Mouse (Mus musculus) heart, postnatal 0 days (tissue): ENCODE measurements around the gene Slc17a7. TPM values are rescaled to one million over a fixed set of nuclear protein-coding genes. Genes with fewer than 3 reads are reported as not detected.

Experiments used
- ATAC-seq: fragments of 200-750 bp; cut with Nextera tagmentation; 2 replicates; pipeline ENCODE4 v1.8.0; 2017; ENCODE audit warnings: low read depth, moderate number of reproducible peaks, moderate library complexity; ENCODE audit not compliant: insufficient read depth
- DNase-seq: peaks from one replicate; pipeline ENCODE4 v3.0.0-alpha.2; 2016; ENCODE audit warnings: low spot score
- H3K27ac ChIP-seq: fragments of 300-500 bp; sonication (generic); 2 replicates; pipeline ENCODE4 v1.5.1; 2014; ENCODE audit warnings: low read depth, mild to moderate bottlenecking
- H3K27me3 ChIP-seq: fragments of 300-500 bp; sonication (generic); 2 replicates; pipeline ENCODE4 v1.6.1; 2014; ENCODE audit warnings: low read length, mixed read lengths; ENCODE audit not compliant: control insufficient read depth, insufficient read depth
- H3K36me3 ChIP-seq: fragments of 300-500 bp; sonication (generic); replicated peaks from 2 replicates; pipeline ENCODE4 v1.6.1; 2014; ENCODE audit warnings: low read length, mixed read lengths; ENCODE audit not compliant: control insufficient read depth, insufficient read depth
- H3K4me1 ChIP-seq: fragments of 300-500 bp; sonication (generic); 2 replicates; pipeline ENCODE4 v1.6.1; 2014; ENCODE audit warnings: antibody characterized with exemption; ENCODE audit not compliant: control insufficient read depth, insufficient read depth
- H3K4me2 ChIP-seq: fragments of 300-500 bp; sonication (generic); 2 replicates; pipeline ENCODE4 v1.6.1; 2014; ENCODE audit warnings: low read depth, mild to moderate bottlenecking, low read length, moderate library complexity
- H3K4me3 ChIP-seq: fragments of 300-500 bp; sonication (generic); 2 replicates; pipeline ENCODE4 v1.5.1; 2014; ENCODE audit warnings: low read depth, low read length
- H3K9ac ChIP-seq: fragments of 300-500 bp; sonication (generic); replicated peaks from 2 replicates; pipeline ENCODE4 v1.6.1; 2014; ENCODE audit warnings: low read depth, low read length, mixed read lengths
- H3K9me3 ChIP-seq: fragments of 300-500 bp; sonication (generic); replicated peaks from 2 replicates; pipeline ENCODE4 v1.6.1; 2016; ENCODE audit warnings: low read length; ENCODE audit not compliant: control insufficient read depth
- CTCF ChIP-seq: IDR thresholded peaks from 2 replicates; pipeline ENCODE4 v1.5.1; 2016; ENCODE audit warnings: antibody characterized with exemption, control low read depth, low read depth
- EP300 ChIP-seq: IDR thresholded peaks from 2 replicates; pipeline ENCODE4 v1.6.1; 2016; ENCODE audit warnings: antibody characterized with exemption, low read depth
- WGBS: fragments of 180-500 bp; shearing (Covaris S2); extraction: QIAGEN DNeasy Blood & Tissue Kit; methylation state at CpG from one replicate; pipeline ENCODE4 v1.1.7; 2014; 5-methylcytosine and 5-hydroxymethylcytosine counted together
- polyA plus RNA-seq: library from polyadenylated mRNA; unstranded; fragments of >200 nt; fragmentation: Nextera tagmentation; extraction: Ambion mirVana; gene quantifications from 2 replicates; pipeline ENCODE4 v1.2.1, GENCODE M21; 2015
- total RNA-seq: library from RNA; depleted of rRNA; stranded (reverse); fragments of >200 nt; gene quantifications from 2 replicates; pipeline ENCODE4 v1.2.3, GENCODE M21; 2014; ENCODE audit warnings: low replicate concordance

Slc17a7 gene
- total and polyA plus RNA-seq, 2 experiments from 2014 or later: 4.3 to 12.7 TPM

DNA sequence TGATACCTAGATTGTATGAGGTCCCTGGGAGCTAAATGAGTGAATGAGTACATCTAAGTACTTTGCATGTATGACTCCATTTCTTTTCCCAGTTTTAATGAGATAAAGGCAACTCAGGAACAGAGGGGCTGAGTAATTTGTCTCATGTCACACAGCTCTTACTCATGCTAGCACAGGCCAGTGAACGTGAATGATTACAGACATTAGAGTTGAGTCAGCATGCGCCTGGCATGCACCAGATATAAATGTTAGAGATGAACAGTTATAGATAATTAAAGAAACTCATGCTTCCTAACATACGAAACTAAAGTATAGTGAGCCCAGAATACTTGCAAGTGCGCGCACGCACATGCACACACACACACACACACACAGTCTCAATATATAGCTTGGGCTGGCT, 26.4 kb downstream of the Slc17a7 start:
- Histone ChIP-seq H3K27ac (no peak overlapping the region), H3K36me3 (no peaks in the 10 kb centered on the region), H3K27me3 (peaks cover 39% of the 10 kb centered on the region), H3K4me2 (no peak overlapping the region), H3K9me3 (no peaks in the 10 kb centered on the region), H3K4me1 (0 out of 2 replicates have a peak, but pooled peaks cover under 1% of the 10 kb centered on the region), H3K4me3 (no peak overlapping the region), H3K9ac (no peak overlapping the region)
- DNase-seq (no peak), ATAC-seq (no peak)
- TF ChIP-seq EP300 (no peak), CTCF (no peak)
- WGBS: 90% methylated on average over 6 of the region's 6 CpGs

DNA sequence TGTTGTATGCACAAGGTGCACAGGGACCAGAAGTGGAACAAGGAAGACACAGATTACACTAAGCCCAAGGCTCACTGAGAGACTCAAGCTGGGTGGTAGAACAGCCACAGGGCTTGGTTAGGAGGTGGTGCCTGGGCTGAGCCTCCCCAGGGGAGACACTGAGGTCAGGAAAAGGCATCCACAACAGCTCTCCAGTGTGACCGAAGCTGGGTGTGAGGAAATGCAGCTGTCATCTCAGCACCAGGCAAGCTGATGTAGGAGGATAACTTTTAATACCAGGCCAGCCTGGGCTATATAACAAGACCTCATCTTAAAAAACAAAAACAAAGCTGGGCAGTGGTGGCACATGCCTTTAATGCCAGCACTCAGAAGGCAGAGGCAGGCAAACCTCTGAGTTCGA, 27.4 kb downstream of the Slc17a7 start:
- Histone ChIP-seq H3K27ac (no peak overlapping the region), H3K9me3 (no peaks in the 10 kb centered on the region), H3K4me3 (no peak overlapping the region), H3K4me1 (peaks cover 7% of the 10 kb centered on the region; the same call in 1 of the 2 replicates), H3K27me3 (peaks cover 32% of the 10 kb centered on the region), H3K4me2 (no peak overlapping the region), H3K36me3 (no peaks in the 10 kb centered on the region), H3K9ac (no peak overlapping the region)
- DNase-seq: no peak
- ATAC-seq: no peak
- TF ChIP-seq CTCF (no peak), EP300 (no peak)
- WGBS: 53% methylated on average over 2 of the region's 2 CpGs

DNA sequence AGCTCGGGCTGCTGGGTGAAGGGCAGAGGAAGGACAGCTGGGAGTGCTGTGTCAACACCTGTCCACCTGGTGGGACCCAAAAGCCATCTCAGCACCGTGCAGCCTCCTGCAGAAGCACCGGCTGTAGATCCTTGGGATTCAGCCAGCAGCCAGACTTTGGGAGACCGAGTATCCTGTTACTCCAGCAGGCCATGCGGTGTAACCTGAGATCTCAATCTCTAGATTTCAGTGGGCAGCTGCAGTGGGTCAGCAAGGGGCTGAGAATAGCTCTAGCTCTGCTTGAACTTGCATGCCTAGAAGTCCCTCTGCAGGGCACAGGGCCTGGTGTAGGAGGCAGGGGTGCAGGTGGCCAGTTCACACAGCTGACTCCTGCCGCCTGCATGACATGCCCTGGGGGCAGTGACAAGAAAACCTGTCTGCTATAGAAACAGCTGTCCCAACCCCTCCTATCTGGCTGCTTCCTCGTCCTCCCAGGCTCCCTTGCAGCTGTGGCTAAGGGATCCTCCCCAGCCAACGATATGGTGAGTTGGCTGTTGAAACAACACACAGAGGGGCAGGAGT, 28.1 kb downstream of the Slc17a7 start:
- H3K4me3 ChIP-seq: no peak overlapping the region
- no peak for DNase-seq
- no peak overlapping the region for H3K9ac ChIP-seq
- no peaks in the 10 kb centered on the region for H3K36me3 ChIP-seq
- peaks cover 7% of the 10 kb centered on the region; the same call in 1 of the 2 replicates for H3K4me1 ChIP-seq
- ATAC-seq: no peak
- H3K27me3 ChIP-seq: peaks cover 27% of the 10 kb centered on the region
- H3K27ac ChIP-seq: no peak overlapping the region
- H3K4me2 ChIP-seq: no peak overlapping the region
- TF ChIP-seq EP300 (no peak), CTCF (no peak)
- WGBS: 14% methylated on average over 8 of the region's 8 CpGs
- no peaks in the 10 kb centered on the region for H3K9me3 ChIP-seq

DNA sequence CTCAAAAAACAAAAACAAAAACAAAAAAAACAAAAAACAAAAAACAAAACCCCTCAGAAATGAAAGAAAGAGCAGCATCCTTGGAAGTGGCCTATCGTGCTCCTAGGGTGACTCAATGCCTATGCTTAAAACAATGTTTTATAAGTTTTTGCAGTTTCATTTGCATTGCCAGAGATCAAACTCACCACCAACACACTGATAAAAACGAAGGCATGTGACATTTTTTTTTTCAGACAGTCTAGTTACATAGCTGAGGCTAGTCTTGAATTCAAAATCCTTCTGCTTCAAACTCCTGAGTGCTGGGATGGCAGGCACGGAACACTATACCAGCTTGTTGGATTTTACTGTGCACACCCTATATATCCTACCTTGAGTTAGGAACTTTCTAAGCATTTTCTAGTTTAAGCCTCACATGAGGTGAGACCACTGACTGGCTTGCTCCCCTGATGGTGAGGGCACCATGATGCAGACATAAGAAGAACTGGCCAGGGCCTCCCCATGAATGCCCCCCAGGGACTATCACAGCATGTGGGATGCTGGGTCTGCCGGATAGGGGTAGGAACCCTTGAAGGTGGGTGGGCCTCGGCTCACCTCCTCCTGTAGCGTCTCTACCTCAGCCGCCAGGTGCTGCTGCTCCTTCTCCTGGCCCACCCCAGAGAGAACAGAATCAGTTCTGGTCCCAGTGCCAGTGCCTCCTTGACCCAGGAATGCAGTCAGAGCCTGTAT, 29.0 kb downstream of the Slc17a7 start:
- no peak for TF ChIP-seq CTCF
- TF ChIP-seq EP300: no peak
- 86% methylated on average over 7 of the region's 7 CpGs for WGBS
- no peaks in the 10 kb centered on the region for H3K36me3 ChIP-seq
- H3K9ac ChIP-seq: no peak overlapping the region
- DNase-seq (no peak), ATAC-seq (no peak)
- H3K4me3 ChIP-seq: no peak overlapping the region
- H3K9me3 ChIP-seq: no peaks in the 10 kb centered on the region
- peaks cover 7% of the 10 kb centered on the region; the same call in 1 of the 2 replicates for H3K4me1 ChIP-seq
- peaks cover 21% of the 10 kb centered on the region for H3K27me3 ChIP-seq
- no peak overlapping the region for H3K4me2 ChIP-seq
- H3K27ac ChIP-seq: no peak overlapping the region

DNA sequence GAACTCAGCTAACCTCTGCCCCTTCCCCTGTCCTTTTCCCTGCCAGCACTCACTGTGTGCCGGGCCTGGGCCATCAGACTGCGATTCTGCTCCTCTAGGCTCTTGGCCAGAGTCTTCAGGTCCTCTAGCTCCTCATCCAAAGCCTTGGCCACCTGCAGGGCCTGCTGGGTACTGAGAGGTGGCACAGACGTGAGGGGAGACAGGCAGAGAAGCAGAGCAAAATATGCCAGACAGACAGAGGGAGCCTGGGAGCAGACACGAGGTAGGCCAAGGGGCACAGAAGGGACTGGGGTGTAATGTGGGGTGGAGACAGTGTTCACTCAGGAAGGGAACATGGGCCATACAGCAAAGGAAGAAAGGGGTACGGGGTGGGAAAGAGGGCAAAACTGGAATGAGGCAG, 29.7 kb downstream of the Slc17a7 start:
- no peak for ATAC-seq
- 57% methylated on average over 5 of the region's 5 CpGs for WGBS
- TF ChIP-seq EP300 (no peak), CTCF (no peak)
- no peak overlapping the region for H3K9ac ChIP-seq
- no peak overlapping the region for H3K27ac ChIP-seq
- H3K9me3 ChIP-seq: no peaks in the 10 kb centered on the region
- H3K4me1 ChIP-seq: peaks cover 7% of the 10 kb centered on the region; the same call in 1 of the 2 replicates
- H3K36me3 ChIP-seq: no peaks in the 10 kb centered on the region
- no peak overlapping the region for H3K4me2 ChIP-seq
- no peak for DNase-seq
- H3K27me3 ChIP-seq: peaks cover 19% of the 10 kb centered on the region
- H3K4me3 ChIP-seq: no peak overlapping the region
